8 mouse cellular contexts compared by ENCODE assay signal in the genomic region with DNA sequence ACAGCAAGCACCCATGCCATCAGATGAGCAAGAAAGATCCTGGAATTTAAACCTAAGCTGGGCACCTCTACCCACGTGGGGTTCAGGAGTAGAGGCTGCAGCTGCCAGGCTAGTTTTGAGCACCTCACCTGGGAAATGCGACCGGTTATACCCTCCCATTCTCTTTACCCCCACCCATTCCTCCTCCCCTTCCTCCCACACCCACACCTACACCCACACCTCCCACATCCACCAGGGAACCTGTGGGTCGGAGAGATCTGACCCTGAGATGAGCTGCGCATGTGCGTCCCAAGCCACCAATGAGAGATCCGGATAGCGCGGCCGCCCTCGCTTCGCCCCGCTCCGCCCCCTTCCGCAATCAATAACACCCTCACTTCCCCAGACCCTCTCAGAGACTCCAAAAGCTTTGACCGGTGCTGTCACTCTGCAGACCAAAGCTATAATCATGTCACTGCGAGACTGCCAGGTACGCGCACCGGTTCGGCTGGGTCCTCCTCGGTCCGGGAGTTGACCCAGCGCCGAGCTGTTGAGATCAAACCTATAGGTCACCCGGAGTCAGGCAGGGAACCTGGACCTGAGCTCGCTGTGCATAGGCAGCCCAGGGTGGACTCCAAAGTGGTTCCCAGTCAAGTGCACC. TPM values are rescaled to one million over a fixed set of nuclear protein-coding genes. Genes with fewer than 3 reads are reported as not detected.
DNase-seq lines count a peak whose midpoint lies in the region; ATAC-seq and TF ChIP-seq lines count a peak whose summit lies in the region.

A gene (plus strand): TSS at position 353 of the 637 bp plus-strand sequence.

- peak; percentile 92 for DNase-seq in adrenal gland, postnatal 14 days
- DNase-seq in embryonic facial prominence, embryonic 10.5 days (ENCODE audit: low spot score), result peak; percentile 86
- no peak for DNase-seq in gonadal fat pad, adult 2 months (ENCODE audit: low read depth)
- DNase-seq in left cerebral cortex, postnatal 36 days (ENCODE audit: low spot score in 2 of 2), result peak; percentile 80 to 81
- DNase-seq in midbrain, embryonic 10.5 days (ENCODE audit: low spot score), result peak; percentile 78
- peak; percentile 72 for DNase-seq in right cerebral cortex, postnatal 4 days
- peak; percentile 85 for DNase-seq in yolk sac, embryonic 10.5 days (ENCODE audit: low spot score)

- peak within 1 kb of the TSS; percentile 66 for H3K4me3 ChIP-seq in embryonic facial prominence, embryonic 10.5 days
- peak within 1 kb of the TSS; percentile 67 for H3K4me3 ChIP-seq in intestine, postnatal 0 days (ENCODE audit: low read depth, low read length)
- H3K4me3 ChIP-seq in midbrain, embryonic 10.5 days, result peak within 1 kb of the TSS; percentile 64

- ATAC-seq in intestine, postnatal 0 days, result peak; percentile 79

- H3K27ac ChIP-seq in embryonic facial prominence, embryonic 10.5 days (replicated peaks), result peak within 1 kb of the TSS; percentile 83
- peak within 1 kb of the TSS; percentile 68 for H3K27ac ChIP-seq in intestine, postnatal 0 days (ENCODE audit: low read depth, low read length)
- peak within 1 kb of the TSS; percentile 78 for H3K27ac ChIP-seq in midbrain, embryonic 10.5 days (replicated peaks)

- peak within 1 kb of the TSS; percentile 62; the same call in 1 of the 2 replicates for H3K9ac ChIP-seq in intestine, postnatal 0 days (ENCODE audit: low read depth, low read length)

- no peaks in the 10 kb centered on the region for H3K27me3 ChIP-seq in embryonic facial prominence, embryonic 10.5 days (replicated peaks; ENCODE audit: low read depth, poor library complexity, severe bottlenecking)
- no peaks in the 10 kb centered on the region for H3K27me3 ChIP-seq in intestine, postnatal 0 days (replicated peaks; ENCODE audit: control insufficient read depth, insufficient read depth, low read length)
- H3K27me3 ChIP-seq in midbrain, embryonic 10.5 days (ENCODE audit: low read depth, poor library complexity, severe bottlenecking), result no peaks in the 10 kb centered on the region

- H3K36me3 ChIP-seq in embryonic facial prominence, embryonic 10.5 days (replicated peaks), result no peaks in the 10 kb centered on the region
- peaks cover 4% of the 10 kb centered on the region; the same call in 1 of the 2 replicates for H3K36me3 ChIP-seq in intestine, postnatal 0 days (ENCODE audit: control insufficient read depth, insufficient read depth)
- H3K36me3 ChIP-seq in midbrain, embryonic 10.5 days, result no peaks in the 10 kb centered on the region

- H3K4me1 ChIP-seq in embryonic facial prominence, embryonic 10.5 days, result peaks cover 20% of the 10 kb centered on the region
- H3K4me1 ChIP-seq in intestine, postnatal 0 days (replicated peaks; ENCODE audit: control insufficient read depth, insufficient read depth, low read length), result 0 out of 2 replicates have a peak, but pooled peaks cover 4% of the 10 kb centered on the region
- peaks cover 14% of the 10 kb centered on the region for H3K4me1 ChIP-seq in midbrain, embryonic 10.5 days

- WGBS in embryonic facial prominence, embryonic 10.5 days, result 2% methylated on average over 27 of the region's 27 CpGs
- WGBS in intestine, postnatal 0 days, result under 1% methylated on average over 27 of the region's 27 CpGs
- 2% methylated on average over 27 of the region's 27 CpGs for WGBS in midbrain, embryonic 10.5 days

- intact Hi-C loops in left cerebral cortex, postnatal 36 days (cut with DNase I), result no loop called here

- H3K9me3 ChIP-seq in embryonic facial prominence, embryonic 10.5 days, result no peaks in the 10 kb centered on the region
- no peaks in the 10 kb centered on the region for H3K9me3 ChIP-seq in intestine, postnatal 0 days (ENCODE audit: control insufficient read depth)
- H3K9me3 ChIP-seq in midbrain, embryonic 10.5 days (replicated peaks), result 0 out of 2 replicates have a peak, but pooled peaks cover 4% of the 10 kb centered on the region

- TF ChIP-seq CTCF in intestine, postnatal 0 days (IDR thresholded peaks at IDR 0.05; ENCODE audit: low read depth), result no peak

- peak within 1 kb of the TSS; percentile 85 for H3K4me2 ChIP-seq in intestine, postnatal 0 days (replicated peaks; ENCODE audit: low read depth)

RNA-seq across cellular contexts. Expression of the gene that starts here (rescaled TPM):
- total RNA-seq in adrenal gland, postnatal 14 days (2021), result 21.0 and 28.2 TPM in 2 replicates
- polyA plus RNA-seq in embryonic facial prominence, embryonic 10.5 days (2016; fragmentation: Nextera tagmentation; extraction: Ambion mirVana), result 2.2 and 3.1 TPM in 2 replicates
- polyA plus RNA-seq in gonadal fat pad, adult 2 months (2012; rRNA removed), result 12.6 and 18.4 TPM in 2 replicates
- 8.6 and 10.4 TPM in 2 replicates for polyA plus RNA-seq in intestine, postnatal 0 days (2015; fragmentation: Nextera tagmentation; extraction: Ambion mirVana)
- 1 to 10 TPM; 5.1 to 6.9 TPM for total RNA-seq in left cerebral cortex, postnatal 36 days (2021)
- 2.2 and 2.3 TPM in 2 replicates for polyA plus RNA-seq in midbrain, embryonic 10.5 days (2016; fragmentation: Nextera tagmentation; extraction: Ambion mirVana)
